Mouse (Mus musculus): ENCODE measurements around the gene Sppl3. TPM values are rescaled to one million over a fixed set of nuclear protein-coding genes. Genes with fewer than 3 reads are reported as not detected.
A peak's percentile ranks its signal among the peaks of the same experiment; 100 is the strongest.
"Not testable (repeated sequence)": the region's sequence is repeated elsewhere in the genome, so short reads cannot be mapped to it uniquely, and the experiment has no call there.

The Sppl3 gene
- total RNA-seq, 2 experiments from 2014 or later: 80.5 to 81.7 TPM

DNA sequence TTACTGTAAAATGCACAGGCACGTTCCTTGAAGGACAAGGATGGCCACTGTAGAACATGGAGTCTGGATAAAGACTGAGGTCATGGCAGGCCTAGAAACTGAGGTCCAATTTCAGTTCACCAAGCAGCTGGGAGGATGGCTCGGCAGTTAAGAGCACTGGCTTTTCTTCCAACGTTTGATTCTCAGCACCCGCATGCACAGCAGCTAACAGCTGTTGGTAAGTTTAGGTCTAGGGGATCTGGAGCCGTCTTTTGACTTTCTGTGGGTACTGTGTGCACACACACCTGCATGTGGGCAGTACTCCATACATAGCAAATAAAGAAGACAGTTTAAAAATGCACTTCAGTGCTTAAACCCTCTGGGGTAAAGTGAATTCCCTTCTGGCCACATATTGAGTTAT, 70.7 kb downstream of the Sppl3 start:
- no peak for DNase-seq

DNA sequence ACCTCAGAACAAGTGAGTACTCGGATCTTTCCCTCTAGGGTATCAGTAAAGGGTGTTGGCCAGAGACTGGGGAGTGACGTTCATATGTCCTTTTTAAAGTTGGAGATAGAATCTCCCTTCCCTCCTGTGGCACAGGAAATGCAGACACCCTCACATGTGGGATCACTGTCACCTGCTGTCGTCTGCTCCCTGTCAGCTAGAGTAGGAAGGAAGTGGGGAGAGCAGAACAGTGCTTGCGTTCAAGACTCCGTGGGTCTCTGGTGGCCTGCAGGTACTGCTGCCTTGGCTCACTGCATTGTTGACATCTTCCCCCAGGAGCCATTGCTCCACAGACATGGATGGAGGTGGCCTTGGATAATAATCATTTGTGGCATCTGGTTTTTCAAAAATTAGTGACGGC, 72.6 kb downstream of the Sppl3 start:
- no peak for DNase-seq

DNA sequence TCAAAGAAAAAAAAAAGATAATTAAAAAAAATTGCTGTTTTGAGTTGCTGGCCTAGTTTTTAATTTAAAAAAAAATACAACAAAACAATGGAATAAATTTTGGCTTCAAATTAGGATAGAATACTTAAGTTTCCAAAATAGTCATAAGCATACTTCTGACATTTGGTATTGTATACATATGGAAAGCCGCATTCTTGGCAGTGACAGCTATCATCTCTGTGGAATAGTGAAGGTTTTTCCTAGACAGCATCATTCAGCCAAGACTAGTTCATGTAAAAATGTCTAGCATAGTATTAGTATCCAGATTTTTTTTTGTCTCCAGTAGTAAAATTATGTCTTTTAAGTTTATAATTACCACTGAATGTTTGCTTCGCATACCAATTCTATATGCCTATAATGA, 74.7 kb downstream of the Sppl3 start:
- DNase-seq: no peak

DNA sequence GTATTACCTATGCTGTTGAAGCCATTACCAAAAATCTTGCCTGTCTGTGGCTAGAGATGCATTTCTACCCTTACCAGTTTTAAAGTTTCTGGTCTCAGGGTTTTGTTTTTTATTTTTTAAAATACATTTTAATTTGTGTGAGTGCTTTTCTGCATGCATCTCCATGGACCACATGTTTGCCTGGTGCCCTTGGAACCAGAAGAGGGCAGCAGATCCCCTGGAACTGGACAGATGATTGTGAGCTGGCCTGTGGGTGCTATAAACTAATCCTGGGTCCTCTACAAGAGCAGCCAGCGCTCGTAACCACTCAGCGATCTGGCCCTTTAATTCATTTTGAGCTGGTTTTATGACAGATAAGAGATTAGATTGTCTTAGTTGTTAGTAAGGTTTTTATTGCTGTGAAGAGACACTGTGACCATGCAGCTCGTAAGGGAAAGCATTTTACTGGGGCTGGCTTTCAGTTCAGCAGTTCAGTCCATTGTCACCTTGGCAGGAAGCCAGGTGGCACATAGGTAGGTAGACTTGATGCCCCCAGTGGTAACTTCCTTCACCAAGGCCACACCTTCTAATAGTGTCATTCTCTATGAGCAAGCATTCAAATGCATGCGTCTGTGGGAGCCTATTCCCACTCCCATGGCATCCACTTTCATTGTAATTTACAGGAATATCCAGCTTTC, 78.8 kb downstream of the Sppl3 start:
- DNase-seq: no peak

DNA sequence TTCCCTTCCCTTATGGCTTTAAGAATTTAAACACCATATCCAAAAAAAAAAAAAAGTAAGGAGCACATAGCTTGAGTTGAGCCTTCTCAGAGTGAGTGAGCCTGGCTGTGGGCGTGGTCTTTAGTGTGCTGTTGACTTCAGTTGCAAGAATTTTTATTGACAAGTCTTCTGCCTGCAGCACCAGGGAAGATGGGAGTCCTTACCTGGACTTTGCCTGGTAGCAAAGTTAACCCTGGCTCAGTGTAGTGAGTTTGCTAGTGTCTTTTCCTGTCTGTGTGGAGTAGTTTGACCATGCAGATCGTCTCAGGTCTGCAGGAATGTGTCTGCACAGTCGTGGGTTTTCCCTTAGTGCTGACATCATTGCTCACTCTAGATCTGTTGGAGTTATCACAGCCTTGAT, 80.1 kb downstream of the Sppl3 start:
- DNase-seq: no peak

DNA sequence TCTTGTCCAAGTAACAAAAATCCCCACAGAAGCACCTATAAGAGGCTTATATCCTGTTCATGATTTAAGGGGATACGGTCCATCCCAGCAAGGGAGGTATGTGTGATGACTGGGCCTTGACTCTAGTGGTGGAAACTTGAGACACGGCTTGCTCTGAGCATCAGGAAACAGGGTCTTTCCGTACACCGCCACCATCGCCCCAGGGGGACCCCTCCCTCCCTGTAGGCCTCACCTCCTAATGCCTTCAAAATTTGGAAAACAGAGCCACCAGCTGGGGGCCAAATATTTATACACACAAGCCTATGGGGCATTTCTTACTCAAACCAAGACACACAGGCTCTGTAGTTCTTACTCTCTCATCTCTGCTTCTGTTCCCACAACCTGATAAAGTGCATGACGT, 80.8 kb downstream of the Sppl3 start:
- DNase-seq: no peak

DNA sequence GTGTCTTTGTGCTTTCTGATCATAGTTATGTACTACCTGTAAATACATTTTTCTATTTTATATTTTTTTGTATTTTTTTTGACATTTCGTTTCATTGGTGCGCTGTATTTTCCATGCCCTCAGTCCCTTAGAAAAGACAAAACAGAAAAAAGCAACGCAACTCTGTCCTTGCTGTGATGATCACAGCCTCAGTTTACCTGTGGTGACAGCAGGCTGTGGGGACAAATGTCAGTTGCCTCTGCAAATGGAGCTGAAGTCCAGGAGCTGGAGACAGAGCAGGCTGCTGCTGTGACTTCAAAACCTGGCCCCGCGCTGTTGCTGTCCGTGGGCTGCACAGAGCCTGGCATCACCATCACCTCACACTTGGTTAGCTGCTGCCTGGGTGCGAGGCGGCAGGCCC, 87.3 kb downstream of the Sppl3 start, which contains the start of gene Gm10401:
Gene Gm10401, minus strand, starts transcription at position 101 of the 400 bp plus-strand sequence.
- no peak for DNase-seq

DNA sequence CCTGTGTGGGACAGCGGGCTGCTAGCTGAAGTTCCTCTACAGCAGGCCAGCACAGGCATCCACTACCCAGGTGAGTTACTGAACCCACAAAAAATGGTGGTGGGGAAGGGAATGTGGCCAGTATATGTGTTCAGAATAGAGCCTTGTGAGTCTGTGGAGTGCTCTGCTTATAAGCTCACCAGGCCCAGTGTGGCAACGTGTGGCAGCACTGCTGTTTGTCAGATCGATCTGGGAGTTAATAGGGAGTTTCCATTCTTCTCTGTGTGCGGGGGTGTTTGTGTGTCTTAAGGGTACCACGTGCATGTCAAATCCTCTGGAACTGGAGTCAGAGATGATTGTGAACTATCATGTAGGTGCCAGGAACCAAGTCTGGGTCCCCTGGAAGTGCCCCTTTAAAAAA, 88.6 kb downstream of the Sppl3 start:
- no peak for DNase-seq

DNA sequence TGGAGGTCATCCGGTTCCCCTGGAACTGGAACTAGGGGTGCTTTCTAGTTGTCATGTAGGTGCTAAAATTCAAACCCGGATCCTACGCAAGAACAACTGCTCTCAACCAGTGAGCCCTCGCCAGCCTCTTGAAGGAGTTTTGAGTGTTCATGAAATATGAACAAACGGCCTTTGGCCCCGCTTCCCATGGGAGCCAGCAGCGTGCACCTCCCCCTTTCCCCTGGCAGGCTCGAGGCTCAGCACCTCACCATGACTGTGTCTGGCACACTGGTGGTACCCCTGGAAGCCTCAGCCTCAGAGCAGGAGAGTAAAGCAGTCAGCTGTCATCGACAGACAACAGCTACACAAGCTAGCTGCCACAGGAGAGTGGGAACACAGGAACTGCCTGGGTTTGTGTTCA, 89.1 kb downstream of the Sppl3 start:
- DNase-seq: no peak

DNA sequence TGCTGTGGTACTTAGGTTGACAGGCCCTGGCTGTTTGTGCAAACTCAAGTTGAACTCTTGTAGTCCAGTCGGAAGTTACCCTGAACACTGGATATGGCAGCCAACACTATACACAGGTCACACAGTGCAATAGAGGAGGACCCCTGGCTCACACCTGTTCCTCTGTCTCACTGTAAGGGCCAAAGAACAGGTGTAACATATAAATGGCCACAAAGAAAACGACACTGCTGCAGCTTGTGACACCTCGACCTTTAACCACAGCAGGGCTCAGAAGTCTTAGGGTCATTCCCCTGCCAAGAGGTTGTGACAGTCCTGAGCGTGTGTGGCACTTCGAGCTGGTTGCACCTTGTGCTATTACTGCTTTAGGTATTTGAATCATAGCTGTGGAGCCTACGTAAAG, 89.5 kb downstream of the Sppl3 start:
- no peak for DNase-seq

DNA sequence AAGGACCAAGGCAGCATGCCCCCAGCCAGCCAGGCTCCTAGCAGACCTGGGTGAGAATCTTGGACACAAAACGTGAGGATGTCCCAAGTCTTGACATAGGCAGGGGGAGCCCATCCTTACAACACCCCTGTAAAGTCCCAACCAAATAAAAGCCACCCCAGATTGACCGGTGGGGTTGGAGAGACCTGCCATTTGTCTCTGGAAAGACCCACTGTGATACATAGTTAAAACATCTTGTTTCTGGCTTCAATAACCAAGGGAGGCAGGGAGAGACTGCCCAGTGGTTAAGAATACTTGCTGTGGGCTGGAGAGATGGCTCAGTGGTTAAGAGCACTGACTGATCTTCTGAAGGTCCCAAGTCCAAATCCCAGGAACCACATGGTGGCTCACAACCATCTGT, 91.3 kb downstream of the Sppl3 start:
- DNase-seq: no peak

DNA sequence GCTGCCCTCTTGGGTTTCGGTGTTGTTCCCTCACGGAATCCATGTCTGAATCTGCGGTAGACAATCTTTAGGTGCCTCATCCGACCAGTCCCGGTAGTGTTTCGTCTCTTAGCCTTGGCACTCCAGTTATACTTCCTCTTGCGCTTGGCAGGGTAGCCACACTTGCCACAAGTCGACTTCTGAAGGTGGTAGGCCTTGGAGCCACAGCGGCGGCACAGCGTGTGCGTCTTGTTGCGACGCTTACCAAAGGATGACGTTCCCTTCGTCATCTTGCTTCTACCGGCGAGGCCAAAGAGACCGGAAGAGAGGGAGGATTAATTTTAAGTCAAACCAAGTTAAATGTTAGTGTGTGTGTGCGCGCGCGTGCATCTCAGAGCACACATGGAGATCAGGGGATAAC, 92.3 kb downstream of the Sppl3 start:
- not testable (repeated sequence) for DNase-seq

DNA sequence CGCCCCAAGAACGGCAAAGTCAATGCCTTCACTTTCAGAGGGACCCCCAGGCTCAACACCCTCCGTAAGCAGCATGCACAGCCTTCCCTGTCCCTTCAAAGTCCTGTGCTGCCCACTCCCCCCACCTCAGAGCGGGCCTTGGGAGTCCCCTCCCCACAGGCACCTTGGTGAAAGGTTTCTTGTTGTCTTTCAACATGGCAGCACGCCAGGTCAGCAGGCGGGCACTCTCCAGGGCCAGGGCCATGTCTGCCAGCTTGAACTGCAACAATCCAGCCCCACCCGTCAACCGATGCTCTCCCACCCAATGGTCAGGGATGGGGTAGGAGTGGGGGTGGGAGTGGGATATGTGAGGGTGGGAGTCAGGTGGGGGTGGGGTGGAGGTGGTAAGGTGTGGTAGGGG, 100.2 kb downstream of the Sppl3 start:
- DNase-seq: no peak

DNA sequence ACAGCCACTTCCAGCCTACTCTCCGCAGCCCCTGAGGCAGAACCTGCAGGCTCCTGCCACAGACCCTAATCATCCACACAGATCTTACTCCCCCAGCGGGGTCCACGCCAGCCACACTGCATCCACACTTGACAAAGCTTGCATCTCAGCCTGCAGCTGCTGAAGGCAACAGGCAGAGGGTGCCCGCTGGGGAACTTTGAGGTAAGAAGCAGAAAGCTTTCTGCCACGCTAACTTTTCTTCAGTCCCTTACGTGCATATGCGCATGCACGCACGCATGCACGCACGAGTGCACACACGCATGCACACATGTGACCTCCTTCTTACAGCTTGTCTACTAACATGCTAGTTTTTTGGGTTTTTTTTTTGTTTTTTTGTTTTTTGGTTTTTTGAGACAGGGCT, 102.3 kb downstream of the Sppl3 start:
- no peak for DNase-seq

DNA sequence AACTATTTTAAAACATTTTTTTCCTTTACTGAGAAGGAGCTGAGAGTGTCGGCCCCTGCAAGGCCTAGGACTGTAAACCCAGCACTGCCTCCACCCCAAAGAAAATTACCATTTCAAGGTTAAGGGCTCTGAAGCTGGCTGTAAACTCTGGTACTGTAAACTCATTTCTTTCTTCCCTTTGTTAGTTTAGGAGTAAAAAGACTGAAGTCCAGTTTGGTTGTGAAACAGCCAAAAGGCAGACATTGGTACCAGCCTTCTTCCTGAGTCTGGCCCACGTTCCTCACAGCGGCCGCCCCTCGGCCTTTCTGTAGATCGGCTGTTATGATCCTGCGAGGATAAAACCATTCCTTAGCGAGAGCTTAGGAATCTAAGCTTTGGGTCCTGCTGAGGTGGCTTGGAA, 103.6 kb downstream of the Sppl3 start:
- DNase-seq: no peak

DNA sequence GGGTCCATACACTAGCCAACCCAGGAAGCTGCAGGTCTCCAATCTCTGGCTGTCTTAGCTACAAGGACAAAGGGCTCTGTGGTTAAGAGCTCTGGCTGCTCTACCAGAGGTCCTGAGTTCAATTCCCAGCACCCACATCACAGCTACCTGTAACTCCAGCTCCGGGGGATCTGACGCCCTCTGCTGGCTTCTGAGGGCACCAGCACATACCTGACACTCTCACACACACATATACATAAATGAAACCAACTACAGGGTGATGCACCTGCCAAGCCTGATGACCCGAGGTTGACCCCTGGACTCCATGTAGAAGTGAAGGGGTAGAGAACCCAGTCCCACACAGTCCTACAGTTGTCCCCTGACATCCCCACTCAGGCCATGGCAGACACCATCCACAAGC, 105.5 kb downstream of the Sppl3 start:
- no peak for DNase-seq

DNA sequence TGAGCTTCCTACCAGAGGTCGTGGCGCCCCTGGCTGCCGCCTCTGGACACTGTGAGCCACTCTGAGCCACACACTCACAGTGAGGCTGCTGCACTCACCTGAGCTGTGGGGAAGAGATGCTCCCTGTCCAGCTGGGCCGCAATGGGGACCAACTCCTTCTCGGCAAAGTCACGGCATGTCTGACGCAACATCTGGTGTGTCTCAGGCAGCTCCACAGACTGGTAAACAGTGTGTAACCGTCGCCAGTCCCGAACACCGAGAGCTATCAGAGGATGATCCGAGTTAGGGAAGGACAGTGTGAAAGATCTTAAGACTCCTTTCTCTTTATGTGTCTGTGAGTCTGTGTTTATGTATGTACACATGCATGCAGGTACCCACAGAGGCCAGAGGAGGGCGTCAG, 106.5 kb downstream of the Sppl3 start:
- DNase-seq: no peak

DNA sequence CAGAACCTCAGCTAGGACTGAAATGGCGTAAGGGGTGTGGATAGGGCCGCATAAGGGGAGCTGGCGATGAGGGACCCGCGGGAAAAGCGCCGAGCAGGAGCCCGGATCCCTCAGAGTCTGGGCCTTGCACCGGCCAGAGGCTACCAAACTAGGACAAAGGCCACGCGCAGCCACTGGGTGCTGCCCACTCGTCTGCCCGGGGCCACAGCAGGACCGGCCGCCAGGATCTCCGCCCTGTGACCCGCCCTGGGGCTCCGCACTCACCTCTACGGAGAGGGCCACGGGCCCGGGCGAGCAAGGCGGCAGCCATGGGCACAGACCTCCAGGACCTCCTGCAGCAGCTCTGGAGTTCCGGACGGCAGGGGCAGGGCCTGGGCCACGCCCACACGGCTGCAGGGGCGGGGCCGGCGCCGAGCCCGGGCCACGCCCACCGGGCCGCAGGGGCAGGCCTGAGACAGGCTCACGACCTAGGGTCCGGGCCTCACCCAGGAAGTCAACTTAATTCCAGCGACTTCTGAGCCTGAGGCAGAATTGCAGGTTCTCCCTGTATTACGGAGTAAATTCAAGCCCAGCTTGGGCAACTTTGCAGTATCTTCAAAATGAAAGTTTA, 108.1 kb downstream of the Sppl3 start, which contains the start of gene Acads:
Gene Acads, minus strand, starts transcription at position 386 of the 610 bp plus-strand sequence.
- DNase-seq: peak; percentile 59 to 61

DNA sequence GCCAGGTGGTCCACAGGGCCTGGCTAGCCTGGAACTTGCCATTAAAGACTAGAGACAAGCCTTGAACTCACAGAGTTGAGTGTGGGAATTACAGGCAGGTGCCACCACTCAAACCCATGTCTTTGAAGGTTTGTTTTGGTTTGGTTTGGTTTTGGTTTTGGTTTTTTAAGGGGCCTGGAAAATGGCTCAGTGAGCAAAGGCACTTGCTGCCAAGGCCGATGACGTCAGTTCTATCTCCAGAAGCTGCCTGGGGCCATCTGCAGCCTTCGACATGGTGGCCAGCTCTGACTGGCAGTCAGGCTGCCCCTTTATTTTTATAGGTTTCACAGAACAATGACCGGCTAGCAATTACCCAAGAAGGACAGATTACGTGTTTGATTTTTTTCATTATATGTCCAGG, 110.0 kb downstream of the Sppl3 start:
- no peak for DNase-seq

DNA sequence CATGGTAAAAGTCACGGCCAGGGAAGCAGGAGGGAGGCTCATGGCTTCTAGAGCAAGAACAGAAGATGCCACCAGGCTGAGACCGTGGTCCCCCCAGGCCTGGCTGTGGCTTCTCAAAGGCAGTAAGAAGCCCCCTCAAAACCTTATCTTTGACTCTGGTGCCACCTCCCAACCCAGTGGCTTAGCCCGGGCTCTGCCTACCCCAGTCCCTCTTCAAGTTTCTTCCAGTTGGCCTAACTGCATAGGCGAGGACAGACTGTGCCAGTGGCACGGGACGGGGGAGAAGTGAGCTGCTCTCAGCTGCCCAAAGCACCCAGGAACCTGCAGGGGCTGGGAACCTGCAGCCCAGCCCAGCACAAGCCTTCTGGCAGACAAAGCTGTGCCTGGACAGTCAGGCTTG, 113.8 kb downstream of the Sppl3 start:
- no peak for DNase-seq

DNA sequence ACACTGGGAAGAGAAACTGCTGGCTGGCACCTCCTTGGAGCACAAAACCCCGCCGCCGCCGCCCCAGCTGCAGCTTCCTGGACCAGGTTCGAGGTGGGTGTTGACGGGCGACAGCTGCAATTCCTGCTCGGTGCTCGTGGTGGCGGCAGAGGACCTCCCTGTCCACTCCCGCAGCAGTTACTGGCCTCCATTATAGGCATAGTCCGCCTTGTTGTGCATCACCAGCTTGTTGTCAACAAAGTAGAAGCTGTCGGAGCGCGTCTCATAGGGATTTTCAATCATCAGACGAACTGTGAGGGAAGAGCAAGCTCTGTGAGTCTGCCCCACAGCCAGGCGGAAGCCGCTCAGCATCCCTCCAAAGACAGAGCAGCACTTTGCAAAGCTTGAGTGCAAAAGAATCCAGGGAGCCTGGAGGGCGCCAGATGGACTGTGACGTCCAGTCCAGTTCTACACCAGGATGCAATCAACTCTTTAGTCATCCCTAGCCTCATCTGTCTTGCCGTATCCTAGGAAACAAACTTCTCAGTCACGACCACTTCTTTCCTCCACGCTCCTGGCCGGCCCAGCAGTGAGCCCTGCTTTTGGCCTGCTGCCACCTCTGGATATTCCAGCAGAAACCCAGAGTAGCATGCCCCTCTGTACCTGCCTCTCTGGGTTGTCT, 114.4 kb downstream of the Sppl3 start:
- peak; percentile 84 to 86 for DNase-seq

DNA sequence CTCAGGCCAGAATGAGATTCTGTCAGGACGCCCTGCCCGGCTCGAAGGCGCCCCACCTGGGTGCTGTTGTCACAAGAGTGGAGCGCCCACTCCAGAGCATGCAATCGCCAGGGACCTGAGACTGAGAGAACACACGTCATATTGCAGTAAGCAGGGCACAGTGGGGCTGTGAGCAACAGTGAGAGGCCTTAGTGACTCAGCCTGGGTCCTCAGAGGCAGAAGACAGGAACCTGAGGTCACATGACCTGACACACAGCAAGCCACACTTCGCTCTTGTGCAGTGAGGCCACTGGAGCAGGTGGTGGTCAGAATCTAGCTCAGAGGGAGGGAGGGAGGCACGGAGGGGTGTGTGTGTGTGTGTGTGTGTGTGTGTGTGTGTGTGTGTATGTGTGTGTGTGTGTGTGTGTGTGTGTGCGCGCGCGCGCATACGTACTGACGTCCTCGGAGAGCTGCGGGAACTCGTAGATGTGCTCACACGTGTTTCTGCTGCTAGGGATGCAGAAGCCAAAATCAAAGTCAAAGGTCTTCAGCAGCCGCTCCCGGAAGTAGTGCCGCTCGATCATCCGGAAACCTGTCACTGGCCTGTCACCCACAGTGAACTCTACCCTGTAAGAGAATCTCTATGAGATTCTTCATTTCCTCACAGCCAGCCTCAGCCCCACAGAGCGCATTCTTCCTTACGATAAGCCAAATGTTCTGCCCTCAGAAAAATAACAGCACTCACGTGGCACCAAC, 115.8 kb downstream of the Sppl3 start:
- DNase-seq: no peak
